Mouse (Mus musculus): ENCODE results near the gene Uvrag. TPM values are rescaled to one million over a fixed set of nuclear protein-coding genes. Genes with fewer than 3 reads are reported as not detected.

Gene Uvrag
- total RNA-seq, 1 experiment from 2014 or later: 31.4 TPM

DNA sequence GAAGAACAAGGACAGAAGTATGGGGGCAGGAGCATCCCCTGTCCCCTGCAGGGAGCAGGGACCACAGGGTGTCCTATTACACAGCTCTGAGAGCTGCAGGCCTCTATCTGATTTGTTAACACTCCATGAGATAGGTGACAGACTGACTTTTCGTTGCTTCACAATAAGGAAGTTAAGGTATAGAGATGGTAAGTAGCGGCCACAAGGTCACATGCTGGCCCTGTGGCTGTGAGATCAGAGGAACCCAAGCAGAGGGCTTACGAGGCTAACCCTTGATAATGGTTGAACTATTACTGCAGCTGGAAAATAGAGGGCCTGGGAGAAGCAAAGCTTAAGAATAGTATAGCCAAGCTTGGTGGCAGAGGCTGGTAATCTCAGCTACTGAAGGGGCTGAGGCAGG, 300.2 kb downstream of the Uvrag start:
- ATAC-seq (replicated peaks; ENCODE audit: low read depth, poor library complexity, severe bottlenecking): peak; percentile 16; the same call in 1 of the 2 replicates

DNA sequence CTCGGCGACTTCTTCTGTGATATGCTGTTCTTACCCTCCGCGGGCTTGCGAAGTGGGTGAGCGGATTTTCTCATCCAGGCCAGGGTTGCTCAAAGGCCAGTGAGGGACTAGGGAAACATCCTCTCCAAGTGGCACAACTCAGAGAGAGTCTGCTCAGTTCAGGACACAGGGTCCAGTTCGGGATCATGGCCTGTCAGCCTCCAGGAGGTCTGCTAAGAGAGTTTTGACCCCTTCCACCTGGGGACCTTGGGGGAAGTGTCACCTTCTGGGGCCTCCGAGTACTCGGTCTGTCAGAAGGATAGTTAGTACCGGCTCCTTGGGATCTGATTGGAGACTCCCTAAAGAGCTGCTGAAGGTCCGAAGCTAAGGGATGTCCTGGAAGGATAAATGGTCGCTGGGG, 301.6 kb downstream of the Uvrag start:
- no peak for ATAC-seq (replicated peaks; ENCODE audit: low read depth, poor library complexity, severe bottlenecking)

DNA sequence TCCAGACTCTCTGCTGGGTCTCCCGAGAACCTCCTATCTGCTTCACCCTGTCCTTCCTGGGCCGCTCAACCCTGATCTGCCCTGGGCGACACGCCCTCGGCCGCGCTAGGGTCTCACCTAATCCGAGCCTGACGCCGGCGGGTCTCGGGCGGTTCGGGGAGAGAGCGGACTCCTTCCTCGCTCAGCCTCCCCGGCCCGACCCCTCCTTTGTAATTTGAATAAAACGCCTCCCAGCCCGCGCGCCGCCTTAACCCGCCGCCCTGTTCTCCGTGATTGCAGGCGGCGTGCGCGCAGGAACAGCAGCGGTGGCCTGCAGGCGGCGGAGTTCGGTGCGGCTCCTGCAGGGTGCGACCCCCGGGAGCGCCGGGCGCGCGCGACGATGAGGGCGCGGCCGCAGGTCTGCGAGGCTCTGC, 302.2 kb downstream of the Uvrag start:
- peak; percentile 7; the same call in 1 of the 2 replicates for ATAC-seq (replicated peaks; ENCODE audit: low read depth, poor library complexity, severe bottlenecking)

DNA sequence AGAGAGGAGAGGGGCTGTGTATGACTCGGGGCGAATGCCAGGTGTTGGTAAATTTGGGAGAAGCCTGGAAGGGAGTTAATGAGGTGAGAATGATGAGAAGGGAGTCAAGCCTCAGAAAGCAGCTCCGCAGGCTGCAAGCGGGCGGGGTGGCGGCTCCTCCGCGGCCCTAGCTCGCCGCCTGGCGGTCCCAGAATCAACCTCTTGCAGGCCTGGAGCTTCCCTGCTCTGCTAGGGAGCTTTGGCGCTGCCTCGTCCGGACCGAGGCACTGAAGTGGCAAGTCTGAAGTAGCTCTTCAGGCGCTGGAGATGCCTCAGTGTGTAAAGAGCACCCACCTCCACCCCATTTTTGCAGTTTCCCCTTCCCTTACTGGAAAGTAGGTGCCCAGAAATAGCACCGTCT, 303.0 kb downstream of the Uvrag start:
- peak; percentile 69 for ATAC-seq (replicated peaks; ENCODE audit: low read depth, poor library complexity, severe bottlenecking)

DNA sequence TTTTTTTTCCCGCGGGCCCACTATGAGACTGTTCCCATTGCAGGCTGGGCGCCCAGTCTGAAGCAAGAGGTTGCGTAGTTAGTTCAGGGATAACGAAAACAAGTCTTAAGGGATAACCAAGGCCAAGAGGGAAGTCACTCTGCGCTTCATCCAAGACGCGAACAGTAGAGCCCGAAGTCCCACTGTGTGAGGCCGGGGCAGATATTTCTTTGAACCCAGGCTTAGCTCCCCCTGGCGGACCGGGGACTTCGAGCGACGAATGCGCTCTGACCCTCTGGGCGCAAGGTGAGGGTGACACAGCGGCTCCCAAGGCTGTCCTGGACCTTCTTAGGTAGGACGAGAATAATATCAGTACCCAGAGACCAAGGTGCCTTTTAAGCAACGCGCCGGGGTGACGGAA, 304.3 kb downstream of the Uvrag start:
- peak; percentile 43 for ATAC-seq (replicated peaks; ENCODE audit: low read depth, poor library complexity, severe bottlenecking)

DNA sequence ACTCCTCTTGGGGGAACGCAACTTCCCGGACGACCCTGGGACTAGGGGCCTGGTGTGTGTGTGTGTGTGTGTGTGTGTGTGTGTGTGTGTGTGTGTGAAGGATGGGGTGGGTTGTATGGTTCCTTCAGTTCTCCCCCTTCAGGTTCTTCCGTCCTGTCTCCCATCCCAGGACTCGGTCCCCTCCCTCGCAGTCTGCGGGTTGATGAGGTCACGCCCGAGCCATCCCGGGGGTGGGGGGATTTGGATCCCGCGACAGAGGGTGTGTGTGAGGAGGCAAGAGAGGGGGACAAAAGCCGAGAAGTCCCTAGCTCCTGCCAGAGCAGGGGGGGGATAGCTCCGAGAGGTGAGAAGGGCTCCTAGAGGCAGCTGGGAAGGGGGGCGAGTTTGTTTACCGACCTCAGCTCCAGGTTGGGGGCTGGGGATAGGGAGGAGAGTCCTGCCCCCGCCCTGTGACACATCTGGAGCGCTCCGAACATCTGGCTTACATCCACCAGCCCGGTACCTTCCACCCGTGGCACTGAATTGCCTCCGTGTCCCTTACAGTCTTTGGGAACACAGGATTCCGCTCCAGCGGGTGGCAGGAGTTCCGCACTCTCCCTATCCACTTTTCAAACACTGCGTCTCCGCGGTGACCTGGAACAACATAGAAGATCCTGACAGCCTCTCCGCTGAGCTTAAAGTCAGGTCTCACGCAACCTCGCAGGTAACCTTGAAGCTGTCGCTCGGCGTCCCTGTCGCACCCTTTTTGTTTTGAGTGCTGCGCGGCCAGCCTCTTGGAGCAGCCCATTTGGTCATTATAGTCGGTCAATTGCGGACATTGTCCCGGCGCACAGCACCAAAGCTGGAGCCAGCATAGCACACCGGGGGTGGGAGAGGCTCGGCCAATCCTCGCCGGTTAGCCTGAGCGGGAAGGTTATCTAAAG, 305.2 kb downstream of the Uvrag start:
- ATAC-seq (replicated peaks; ENCODE audit: low read depth, poor library complexity, severe bottlenecking): no peak

Other genes with a start within 250 kb of the Uvrag start
- 0.46 and 0.97 TPM in 2 replicates for gene Dgat2, start 41.6 kb upstream of the Uvrag start, total RNA-seq (2017)
- gene Mogat2, start 97.5 kb upstream of the Uvrag start, total RNA-seq (2017): 0.46 TPM in 1 of 2 replicates, not detected in the other
- gene Map6, start 126.3 kb upstream of the Uvrag start, total RNA-seq (2017): not detected in 2 replicates
- 0.14 TPM in 1 of 2 replicates, not detected in the other for gene Serpinh1, start 212.1 kb upstream of the Uvrag start, total RNA-seq (2017)
- gene Gdpd5, start 240.3 kb upstream of the Uvrag start, total RNA-seq (2017): not detected in 2 replicates